Mouse (Mus musculus): Measurements from ENCODE around the gene Ighmbp2. TPM values are rescaled to one million over a fixed set of nuclear protein-coding genes. Genes with fewer than 3 reads are reported as not detected.

Gene Ighmbp2
- 16.8 TPM for total RNA-seq (2023)

DNA sequence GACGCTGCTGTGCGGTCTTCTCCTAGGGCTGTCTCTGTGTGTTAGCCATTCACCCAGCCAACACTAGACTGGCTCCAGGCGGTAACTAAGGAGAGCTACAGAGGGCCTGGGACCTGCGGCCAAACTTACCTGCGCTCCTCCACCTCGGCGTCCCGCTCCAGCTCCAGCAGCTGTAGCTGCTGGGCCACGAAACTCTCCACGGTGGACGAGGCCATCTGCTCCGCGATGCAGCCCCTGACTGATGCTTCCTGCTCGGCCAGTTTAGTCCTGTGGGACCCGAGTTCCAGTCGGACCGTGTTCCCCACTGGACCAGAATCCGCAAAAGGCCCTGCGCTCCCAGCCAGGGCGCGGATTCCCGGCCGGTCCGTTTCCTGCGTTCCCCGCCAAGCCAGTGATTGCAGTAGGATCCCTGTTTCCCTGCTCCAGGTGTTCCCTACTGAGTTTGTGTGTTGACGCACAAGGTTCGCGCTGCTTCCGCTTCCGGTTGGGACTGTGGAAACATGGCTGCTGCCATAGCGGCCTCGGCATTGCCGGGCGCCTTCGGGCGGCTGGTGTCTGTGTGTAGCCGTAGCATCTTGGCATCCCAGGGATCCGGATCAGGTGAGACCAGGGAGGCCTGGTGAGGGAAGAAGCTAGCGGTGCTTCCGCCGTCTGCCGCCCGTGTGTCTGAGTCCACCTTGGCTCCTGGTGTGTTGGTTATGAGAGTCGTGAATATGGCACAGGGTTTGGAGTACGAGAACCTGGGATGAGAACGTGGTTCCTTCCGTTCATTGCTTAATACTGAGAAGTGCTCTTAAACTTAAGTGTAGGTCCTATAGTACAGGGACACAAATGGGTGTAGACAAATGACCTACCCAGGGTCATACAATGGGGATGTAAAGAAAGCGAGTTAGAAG lies at the start of gene Ighmbp2, which contains the start of gene Mrpl21:
Ighmbp2 (minus strand) TSS at position 446 of the 896 bp plus-strand sequence.
Mrpl21 (plus strand) TSS at position 330 of the 896 bp plus-strand sequence.

DNA sequence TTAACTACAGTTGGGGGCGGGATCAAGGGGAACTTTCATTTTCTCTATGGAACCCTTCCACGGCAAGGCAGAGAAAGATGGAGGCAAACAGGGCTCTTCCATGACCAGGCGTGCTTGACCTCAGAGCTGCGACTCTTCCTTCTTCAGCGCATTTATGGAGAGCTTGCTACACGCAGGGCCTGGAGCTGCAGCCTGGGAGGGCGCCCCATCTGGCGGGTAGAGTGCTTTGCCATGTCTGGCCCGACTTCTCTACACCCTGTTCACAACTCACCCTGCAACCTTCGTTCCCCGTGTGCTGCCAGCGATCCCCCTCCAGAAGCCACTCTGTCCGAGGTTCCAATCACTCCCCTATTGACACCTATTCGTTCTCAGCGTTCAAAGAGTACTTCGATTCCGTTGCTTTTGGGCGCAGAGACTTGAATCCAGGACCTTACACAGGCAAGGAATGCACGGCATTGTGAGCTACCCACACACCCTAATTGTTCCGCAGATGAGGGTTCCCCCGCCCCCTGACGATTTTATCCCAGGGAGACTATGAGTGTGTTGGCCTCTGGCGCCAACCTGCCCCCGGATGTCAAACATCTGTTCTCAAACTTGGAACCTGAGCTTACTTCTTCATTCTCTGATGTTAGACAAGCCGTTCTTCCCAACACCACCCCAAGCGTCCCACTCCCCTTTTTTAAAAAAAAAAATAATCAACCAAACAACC lies 39.6 kb upstream of the Ighmbp2 start, which contains the start of gene Cpt1a:
Cpt1a (plus strand) TSS at position 74 of the 709 bp plus-strand sequence.

Other genes starting within 250 kb of the Ighmbp2 start
- gene Mrpl21, start 116 bp downstream of the Ighmbp2 start, total RNA-seq (2023) = 69.1 TPM
- 41.3 TPM for gene Cpt1a, start 39.3 kb upstream of the Ighmbp2 start, total RNA-seq (2023)
- gene Tesmin, start 105.8 kb upstream of the Ighmbp2 start, total RNA-seq (2023) = 1.0 TPM
- not detected for gene Gal, start 131.5 kb upstream of the Ighmbp2 start, total RNA-seq (2023)